Mouse (Mus musculus): Measurements from ENCODE around the gene Hspbp1.

Gene Hspbp1

GRCm38 (mm10) chr7:4684632-4685417, at the start of gene Hspbp1:
Gene Hspbp1 (minus strand): TSS chr7:4685068.
- peak; percentile 95 for DNase-seq (ENCODE audit: low spot score)

GRCm38 (mm10) chr7:4732968-4733392, 48.1 kb upstream of the Hspbp1 start:
- no peak for DNase-seq (ENCODE audit: low spot score)

GRCm38 (mm10) chr7:4731090-4731489, 46.2 kb upstream of the Hspbp1 start:
- DNase-seq (ENCODE audit: low spot score) = no peak

GRCm38 (mm10) chr7:4725169-4725568, 40.3 kb upstream of the Hspbp1 start, which contains the start of gene Tmem150b:
Gene Tmem150b (minus strand): TSS chr7:4725249.
- no peak for DNase-seq (ENCODE audit: low spot score)

GRCm38 (mm10) chr7:4724359-4724758, 39.5 kb upstream of the Hspbp1 start:
- no peak for DNase-seq (ENCODE audit: low spot score)

- DNase-seq (ENCODE audit: low spot score) = peak; percentile 52
Observed at GRCm38 (mm10) chr7:4723508-4723907, 38.6 kb upstream of the Hspbp1 start.

GRCm38 (mm10) chr7:4719276-4719675, 34.4 kb upstream of the Hspbp1 start:
- no peak for DNase-seq (ENCODE audit: low spot score)

- DNase-seq (ENCODE audit: low spot score) = no peak
Observed at GRCm38 (mm10) chr7:4716955-4717354, 32.1 kb upstream of the Hspbp1 start.

- no peak for DNase-seq (ENCODE audit: low spot score)
Observed at GRCm38 (mm10) chr7:4712594-4712993, 27.7 kb upstream of the Hspbp1 start.

- DNase-seq (ENCODE audit: low spot score) = peak; percentile 54
Observed at GRCm38 (mm10) chr7:4705098-4705497, 20.2 kb upstream of the Hspbp1 start.

GRCm38 (mm10) chr7:4703195-4703594, 18.3 kb upstream of the Hspbp1 start:
- DNase-seq (ENCODE audit: low spot score) = no peak

GRCm38 (mm10) chr7:4702334-4702733, 17.5 kb upstream of the Hspbp1 start:
- no peak for DNase-seq (ENCODE audit: low spot score)

- no peak for DNase-seq (ENCODE audit: low spot score)
Observed at GRCm38 (mm10) chr7:4693004-4693403, 8.1 kb upstream of the Hspbp1 start.

GRCm38 (mm10) chr7:4690951-4691653, 6.2 kb upstream of the Hspbp1 start:
- DNase-seq (ENCODE audit: low spot score) = no peak

GRCm38 (mm10) chr7:4690387-4690786, 5.5 kb upstream of the Hspbp1 start, which contains the start of gene Brsk1:
Gene Brsk1 (plus strand): TSS chr7:4690604.
- DNase-seq (ENCODE audit: low spot score) = peak; percentile 82

GRCm38 (mm10) chr7:4684203-4684602, 665 bp downstream of the Hspbp1 start:
- DNase-seq (ENCODE audit: low spot score) = no peak

- no peak for DNase-seq (ENCODE audit: low spot score)
Observed at GRCm38 (mm10) chr7:4683307-4683706, 1.6 kb downstream of the Hspbp1 start.

- no peak for DNase-seq (ENCODE audit: low spot score)
Observed at GRCm38 (mm10) chr7:4675200-4675599, 9.7 kb downstream of the Hspbp1 start.

GRCm38 (mm10) chr7:4674114-4674731, 10.6 kb downstream of the Hspbp1 start:
- no peak for DNase-seq (ENCODE audit: low spot score)

GRCm38 (mm10) chr7:4671956-4672355, 12.9 kb downstream of the Hspbp1 start:
- DNase-seq (ENCODE audit: low spot score) = no peak

- no peak for DNase-seq (ENCODE audit: low spot score)
Observed at GRCm38 (mm10) chr7:4670655-4671255, 14.1 kb downstream of the Hspbp1 start.

- DNase-seq (ENCODE audit: low spot score) = no peak
Observed at GRCm38 (mm10) chr7:4669156-4669555, 15.7 kb downstream of the Hspbp1 start.
